Mouse (Mus musculus): ENCODE results near the gene Tmsb15b1. TPM values are rescaled to one million over a fixed set of nuclear protein-coding genes. Genes with fewer than 3 reads are reported as not detected.
"Not testable (repeated sequence)": the region's sequence is repeated elsewhere in the genome, so short reads cannot be mapped to it uniquely, and the experiment has no call there.

Gene Tmsb15b1
- 13.9 and 18.6 TPM in 2 replicates for total RNA-seq (2017)

DNA sequence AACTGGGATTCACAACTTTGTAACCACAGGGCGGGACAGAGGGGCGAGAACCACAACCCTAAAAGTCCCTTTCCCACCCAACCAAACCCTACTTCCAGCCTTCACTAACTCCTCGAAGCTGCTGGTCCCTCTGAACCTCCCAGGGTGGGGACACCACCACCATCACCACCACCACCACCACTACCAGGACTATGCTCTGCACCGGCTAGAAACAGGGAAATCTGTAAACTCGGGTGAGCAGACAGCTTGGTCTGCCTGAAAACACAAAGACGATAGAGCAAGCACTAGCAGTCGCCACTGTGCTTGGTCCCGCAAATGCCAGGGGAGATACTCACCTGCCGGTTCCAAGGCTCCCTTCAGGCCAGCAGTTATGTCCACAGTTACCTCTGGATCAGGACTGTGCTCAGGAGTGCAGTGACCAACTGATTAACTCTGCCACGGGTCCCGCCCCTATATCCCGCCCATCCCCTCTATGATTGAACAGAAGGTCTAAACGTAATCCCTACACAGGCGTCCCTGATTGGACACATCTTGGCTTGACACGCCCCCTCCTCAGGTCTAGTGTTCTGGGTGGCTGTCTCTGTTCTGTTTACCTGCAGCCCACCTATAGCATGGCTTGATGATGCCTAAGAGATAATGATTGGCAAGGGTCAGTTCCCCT lies at the start of gene Tmsb15b1, which contains the start of gene Tmsb15l:
Gene Tmsb15b1 (minus strand): TSS at position 451 of the 661 bp plus-strand sequence.
Gene Tmsb15l (minus strand): TSS at position 446 of the 661 bp plus-strand sequence.
- ATAC-seq (replicated peaks in 1 of 2; ENCODE audit: insufficient read depth in 1 of 2, low FRiP score in 2 of 2, low TSS enrichment in 1 of 2, low read depth in 1 of 2, poor library complexity in 2 of 2, severe bottlenecking in 2 of 2), result peak; percentile 100

DNA sequence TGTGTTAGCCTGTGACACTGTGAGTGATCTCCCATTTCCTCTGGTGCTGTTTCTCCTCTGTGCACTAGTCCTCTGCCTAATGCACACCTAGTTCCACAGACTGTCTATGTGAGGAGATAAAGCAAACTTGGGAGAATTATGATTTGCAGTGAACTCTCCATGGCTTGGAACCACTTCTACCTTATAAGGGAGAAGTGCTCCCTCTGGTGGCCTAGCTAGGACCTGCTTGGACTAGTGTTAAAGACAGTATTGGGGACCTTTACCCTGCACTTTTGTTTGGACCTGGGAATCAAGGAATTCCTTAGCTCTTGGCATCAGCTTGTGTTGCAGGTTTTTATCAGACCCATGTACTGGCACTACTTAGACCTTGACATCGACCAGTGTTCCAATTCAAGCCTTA lies 42.6 kb upstream of the Tmsb15b1 start:
- ATAC-seq (replicated peaks in 1 of 2; ENCODE audit: insufficient read depth in 1 of 2, low FRiP score in 2 of 2, low TSS enrichment in 1 of 2, low read depth in 1 of 2, poor library complexity in 2 of 2, severe bottlenecking in 2 of 2), result peak; percentile 82 to 86; a peak in 3 of 4 replicates

DNA sequence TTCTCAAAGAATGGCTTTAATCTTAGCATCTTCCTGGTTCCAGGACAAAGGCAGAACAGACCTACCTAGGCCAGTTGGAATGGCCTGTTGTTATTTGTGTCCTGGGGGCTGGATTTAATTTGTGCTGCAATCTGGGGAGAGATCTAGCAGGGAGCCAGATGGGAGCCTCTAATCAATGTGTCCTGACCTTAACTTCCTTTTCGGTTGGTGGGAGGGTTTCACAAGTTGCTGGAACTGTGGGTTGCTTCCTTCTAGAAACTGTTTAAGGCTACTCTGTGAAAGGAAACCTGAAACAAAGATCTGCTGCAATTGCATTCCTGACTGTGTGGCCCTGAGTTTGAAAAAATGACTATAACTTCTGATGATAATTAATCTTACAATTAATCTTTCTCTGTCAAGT lies 41.0 kb upstream of the Tmsb15b1 start:
- no peak for ATAC-seq (replicated peaks in 1 of 2; ENCODE audit: insufficient read depth in 1 of 2, low FRiP score in 2 of 2, low TSS enrichment in 1 of 2, low read depth in 1 of 2, poor library complexity in 2 of 2, severe bottlenecking in 2 of 2)

DNA sequence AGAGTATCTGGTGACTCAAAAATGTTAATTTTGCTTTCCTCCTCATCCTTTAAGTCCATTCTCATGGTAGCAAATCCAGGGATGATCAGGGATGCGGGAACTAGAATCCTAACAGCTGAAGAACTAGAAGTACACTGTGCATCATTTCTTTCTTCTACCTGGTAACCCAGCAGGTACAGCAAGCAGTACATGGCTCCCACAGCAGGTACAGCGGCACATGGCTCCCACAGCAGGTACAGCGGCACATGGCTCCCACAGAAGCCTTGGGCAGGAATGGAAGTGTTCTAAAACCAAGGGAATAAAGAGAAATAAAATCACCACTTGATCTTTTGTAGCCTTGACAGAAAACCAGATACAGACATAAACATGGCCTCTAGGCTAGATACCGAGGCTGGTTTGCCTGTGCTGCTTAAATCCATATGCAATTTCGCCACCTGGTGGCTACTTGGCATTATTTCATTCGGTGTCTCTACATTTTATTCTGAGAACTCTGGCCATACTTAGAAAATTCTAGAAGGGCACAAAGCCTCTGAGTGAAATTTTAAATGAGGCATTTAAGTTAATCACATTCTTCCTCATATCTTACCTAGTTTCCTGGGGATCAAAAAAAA lies 38.5 kb upstream of the Tmsb15b1 start:
- peak; percentile 75 to 89 for ATAC-seq (replicated peaks in 1 of 2; ENCODE audit: insufficient read depth in 1 of 2, low FRiP score in 2 of 2, low TSS enrichment in 1 of 2, low read depth in 1 of 2, poor library complexity in 2 of 2, severe bottlenecking in 2 of 2)

DNA sequence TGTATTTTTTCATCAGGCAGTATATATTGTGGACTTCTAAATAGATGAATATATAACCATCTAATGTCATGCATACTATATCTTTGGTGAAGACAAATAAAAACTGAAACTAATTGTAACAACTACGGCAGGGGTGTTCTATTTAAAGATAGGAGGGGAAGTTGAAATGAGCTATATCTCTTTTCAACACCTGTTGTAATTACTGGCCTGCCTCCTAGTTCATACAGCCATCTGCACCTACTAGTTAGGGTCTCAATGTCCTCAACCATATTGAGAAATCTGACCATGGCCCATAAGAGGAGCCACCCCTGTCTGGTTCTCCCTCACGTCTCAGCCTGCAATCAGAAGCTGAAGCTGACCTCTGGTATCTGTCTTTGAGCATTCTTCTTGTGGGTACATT lies 19.6 kb upstream of the Tmsb15b1 start:
- no peak for ATAC-seq (replicated peaks in 1 of 2; ENCODE audit: insufficient read depth in 1 of 2, low FRiP score in 2 of 2, low TSS enrichment in 1 of 2, low read depth in 1 of 2, poor library complexity in 2 of 2, severe bottlenecking in 2 of 2)

DNA sequence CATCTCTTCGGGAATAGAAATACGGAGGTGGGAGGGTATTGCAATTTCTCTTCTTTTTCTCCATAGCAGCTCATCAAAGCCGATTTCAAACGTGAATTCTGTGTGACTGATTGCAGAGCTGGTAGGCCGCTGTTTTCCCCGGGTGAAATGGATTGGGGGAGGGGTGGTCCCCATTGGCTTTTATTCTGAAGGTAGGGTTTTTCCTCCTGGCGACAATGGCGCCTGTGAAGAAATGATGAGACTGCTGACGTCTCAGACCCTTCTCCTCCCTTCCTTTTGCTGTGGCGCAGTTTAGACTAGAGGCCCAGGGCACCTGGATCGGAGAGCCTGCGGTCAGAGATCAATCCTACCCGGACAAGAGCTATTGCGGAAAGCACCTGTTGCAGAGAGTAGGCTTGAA lies 17.0 kb upstream of the Tmsb15b1 start:
- ATAC-seq (replicated peaks in 1 of 2; ENCODE audit: insufficient read depth in 1 of 2, low FRiP score in 2 of 2, low TSS enrichment in 1 of 2, low read depth in 1 of 2, poor library complexity in 2 of 2, severe bottlenecking in 2 of 2), result no peak

DNA sequence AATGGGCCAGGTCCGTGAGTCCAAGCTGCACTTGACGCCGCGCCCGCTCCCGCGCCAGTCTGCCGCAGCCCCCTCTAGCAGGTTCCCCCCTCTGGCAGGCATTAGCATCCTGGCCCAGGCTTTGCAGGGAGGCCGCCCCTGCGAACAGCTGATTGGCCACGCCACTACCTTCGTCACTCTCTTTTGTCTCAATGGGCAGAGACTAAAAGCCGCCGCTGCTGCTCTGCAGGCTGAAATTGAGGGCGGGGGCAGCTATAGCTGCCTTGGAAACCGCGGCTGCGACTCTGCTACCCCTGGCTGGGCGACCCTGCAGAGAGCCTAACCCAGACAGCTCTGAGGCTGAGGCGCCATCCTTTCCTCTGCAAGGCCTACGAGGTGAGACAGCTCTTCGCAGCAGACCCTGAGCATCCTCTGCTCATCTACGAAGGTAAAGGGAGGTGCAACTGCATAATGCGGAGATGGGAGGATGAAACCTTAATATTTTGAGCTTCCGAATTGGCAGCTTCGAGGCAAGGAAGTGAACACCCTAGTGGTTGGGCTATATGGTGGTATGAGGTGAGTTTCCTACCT lies 16.4 kb upstream of the Tmsb15b1 start, which contains the start of gene Zcchc18:
Gene Zcchc18 (plus strand): TSS at position 178 of the 570 bp plus-strand sequence.
- ATAC-seq (replicated peaks in 1 of 2; ENCODE audit: insufficient read depth in 1 of 2, low FRiP score in 2 of 2, low TSS enrichment in 1 of 2, low read depth in 1 of 2, poor library complexity in 2 of 2, severe bottlenecking in 2 of 2), result peak; percentile 97 to 98

DNA sequence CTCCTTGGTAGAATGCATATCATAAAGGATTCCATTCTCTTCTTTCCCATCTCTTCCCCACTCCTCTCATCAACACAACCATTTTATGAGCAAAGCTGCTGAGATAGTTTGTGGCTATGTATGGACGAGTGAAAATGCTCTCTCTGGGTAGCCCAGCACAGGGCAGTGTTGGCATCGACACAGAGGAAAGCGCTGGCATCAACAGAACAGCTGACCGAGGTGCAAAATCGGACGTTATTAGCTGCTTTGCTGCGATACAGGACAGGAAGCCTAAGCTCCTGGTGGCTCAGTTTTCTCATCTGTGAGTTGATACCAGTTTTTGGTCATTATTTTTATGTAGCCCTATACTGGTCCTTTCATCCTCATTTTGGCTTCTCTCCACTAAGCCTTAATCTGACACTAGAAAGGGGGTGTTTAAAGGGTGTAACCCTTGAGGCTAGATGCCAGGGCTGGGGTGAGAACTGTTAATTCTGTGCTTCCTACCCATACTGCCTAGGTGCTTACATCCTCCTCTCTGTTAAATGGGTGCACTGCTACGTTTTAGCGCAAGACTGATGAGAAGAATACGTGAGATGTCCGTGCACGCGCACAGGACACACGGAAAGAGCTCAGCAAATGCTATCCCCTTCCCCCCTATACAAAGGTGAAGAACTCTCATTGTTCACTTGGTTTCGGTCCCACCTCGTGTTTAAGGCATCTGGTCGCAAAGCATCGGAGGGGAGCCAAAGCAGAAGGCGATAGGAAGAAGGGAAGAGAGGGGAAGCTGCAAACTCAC lies 15.7 kb upstream of the Tmsb15b1 start:
- peak in 1 of 2 experiments; percentile 12; a peak in 1 of 4 replicates for ATAC-seq (replicated peaks in 1 of 2; ENCODE audit: insufficient read depth in 1 of 2, low FRiP score in 2 of 2, low TSS enrichment in 1 of 2, low read depth in 1 of 2, poor library complexity in 2 of 2, severe bottlenecking in 2 of 2)

DNA sequence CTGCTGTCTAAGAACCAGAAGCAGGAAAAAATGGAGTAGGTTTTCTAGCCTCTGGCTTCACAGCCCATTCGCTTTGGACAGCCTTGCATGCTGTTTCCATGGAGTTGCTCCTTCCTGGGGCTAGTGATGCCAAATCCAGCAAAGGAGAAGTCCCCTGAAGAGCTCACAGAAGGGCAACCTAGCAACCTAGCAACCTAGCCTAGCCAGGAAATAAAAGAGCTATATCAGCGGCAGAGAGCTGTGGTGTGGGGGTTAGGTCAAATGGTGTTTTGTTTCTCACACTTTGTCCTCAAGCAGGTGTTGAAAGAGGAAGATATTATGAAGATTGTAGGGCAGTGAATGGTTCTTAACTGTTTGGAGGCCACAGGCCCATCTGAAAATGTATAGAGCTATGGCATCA lies 14.6 kb upstream of the Tmsb15b1 start:
- ATAC-seq (replicated peaks in 1 of 2; ENCODE audit: insufficient read depth in 1 of 2, low FRiP score in 2 of 2, low TSS enrichment in 1 of 2, low read depth in 1 of 2, poor library complexity in 2 of 2, severe bottlenecking in 2 of 2), result peak; percentile 52 to 69

DNA sequence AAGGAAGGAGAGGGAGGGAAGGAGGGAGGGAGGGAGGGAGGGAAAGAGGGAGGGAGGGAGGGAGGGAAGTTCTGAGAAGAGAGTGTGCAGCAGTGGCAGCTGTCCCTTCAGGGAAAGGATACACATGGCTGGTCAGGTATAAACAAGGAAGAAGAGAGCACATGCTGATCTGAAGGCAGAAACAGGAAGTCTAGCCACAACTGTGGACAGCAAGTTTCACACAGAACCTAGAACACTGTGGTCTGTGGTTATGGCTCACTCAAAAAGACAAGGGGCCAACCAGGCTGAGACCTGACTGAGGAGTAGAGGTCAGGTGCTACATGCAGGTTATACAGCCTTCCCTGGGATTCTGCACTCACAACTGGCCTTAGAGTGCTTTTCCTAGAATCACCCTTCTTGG lies 9.4 kb upstream of the Tmsb15b1 start:
- peak; percentile 98 for ATAC-seq (replicated peaks in 1 of 2; ENCODE audit: insufficient read depth in 1 of 2, low FRiP score in 2 of 2, low TSS enrichment in 1 of 2, low read depth in 1 of 2, poor library complexity in 2 of 2, severe bottlenecking in 2 of 2)

DNA sequence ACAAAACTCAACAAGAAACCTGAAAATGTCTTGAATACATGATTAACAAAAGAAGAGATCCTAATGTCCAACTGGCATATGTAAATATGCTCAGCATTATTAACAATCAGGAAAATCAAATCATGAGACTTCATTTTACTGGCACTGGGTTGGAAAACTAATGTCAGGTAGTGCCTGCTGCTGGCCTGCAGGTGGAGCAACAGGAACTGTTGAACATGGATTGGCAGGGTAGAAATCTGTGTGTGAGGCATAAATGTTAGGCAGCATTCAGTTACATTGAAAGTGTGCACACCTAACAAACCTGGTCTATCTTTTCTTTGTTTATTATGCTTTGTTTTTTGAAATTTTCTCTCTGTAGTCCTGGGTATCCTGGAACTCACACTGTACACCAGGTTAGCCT lies 1.9 kb upstream of the Tmsb15b1 start:
- peak; percentile 47 to 59; a peak in 3 of 4 replicates for ATAC-seq (replicated peaks in 1 of 2; ENCODE audit: insufficient read depth in 1 of 2, low FRiP score in 2 of 2, low TSS enrichment in 1 of 2, low read depth in 1 of 2, poor library complexity in 2 of 2, severe bottlenecking in 2 of 2)

DNA sequence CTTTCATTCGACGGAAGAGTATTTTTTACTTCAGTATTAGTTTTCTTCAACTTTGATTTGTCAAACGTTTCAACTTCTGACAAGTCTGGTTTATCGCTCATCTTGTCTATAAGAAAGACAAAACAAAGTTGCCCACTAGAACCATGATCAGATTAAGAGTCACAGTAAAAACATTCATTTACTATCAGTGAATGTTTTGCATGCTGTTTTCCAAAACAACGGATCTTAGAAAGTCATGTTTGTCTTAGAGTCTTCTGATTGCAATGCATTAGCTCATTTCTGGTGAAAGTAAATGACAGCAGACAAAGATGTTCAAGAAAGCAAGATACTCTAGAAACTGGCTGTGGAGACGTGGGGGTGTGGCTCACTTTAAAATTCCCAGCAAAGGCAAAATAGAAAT lies 1.3 kb downstream of the Tmsb15b1 start, which contains the start of gene Tmsb15b2:
Gene Tmsb15b2 (minus strand): TSS at position 101 of the 400 bp plus-strand sequence.
- ATAC-seq (replicated peaks in 1 of 2; ENCODE audit: insufficient read depth in 1 of 2, low FRiP score in 2 of 2, low TSS enrichment in 1 of 2, low read depth in 1 of 2, poor library complexity in 2 of 2, severe bottlenecking in 2 of 2), result not testable (repeated sequence)

DNA sequence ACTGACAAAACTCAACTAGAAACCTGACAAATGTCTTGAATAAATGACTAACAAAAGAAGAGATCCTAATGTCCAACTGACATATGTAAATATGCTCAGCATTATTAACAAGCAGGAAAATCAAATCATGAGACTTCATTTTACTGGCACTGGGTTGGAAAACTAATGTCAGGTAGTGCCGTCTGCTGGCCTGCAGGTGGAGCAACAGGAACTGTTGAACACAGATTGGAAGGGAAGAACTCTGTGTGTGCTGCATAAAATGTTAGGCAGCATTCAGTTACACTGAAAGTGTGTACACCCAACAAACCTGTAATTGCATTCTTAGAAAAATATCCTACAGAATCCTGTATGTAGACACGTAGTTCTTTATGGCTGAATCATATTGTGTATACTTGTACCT lies 17.0 kb downstream of the Tmsb15b1 start:
- ATAC-seq (replicated peaks in 1 of 2; ENCODE audit: insufficient read depth in 1 of 2, low FRiP score in 2 of 2, low TSS enrichment in 1 of 2, low read depth in 1 of 2, poor library complexity in 2 of 2, severe bottlenecking in 2 of 2), result peak; percentile 59 to 66; a peak in 3 of 4 replicates

DNA sequence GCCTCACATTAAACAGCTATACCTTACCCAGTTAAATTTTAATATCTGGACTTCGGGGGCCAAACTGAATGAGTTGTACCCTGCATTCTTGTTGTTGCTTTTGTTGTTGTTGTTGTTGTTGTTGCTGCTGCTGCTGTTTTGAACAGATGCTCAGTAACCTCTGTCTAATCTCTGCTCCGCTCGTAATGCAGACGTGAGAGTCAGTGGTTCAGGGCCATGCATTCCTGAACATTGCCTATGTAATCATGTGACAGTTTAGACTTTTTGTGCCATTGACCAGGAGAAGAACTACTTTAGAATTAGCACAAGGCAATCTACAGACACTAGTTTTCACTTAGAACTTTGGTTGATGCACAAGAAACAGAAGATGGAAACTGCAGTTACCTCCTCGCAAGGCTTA lies 18.4 kb downstream of the Tmsb15b1 start:
- not testable (repeated sequence) for ATAC-seq (replicated peaks in 1 of 2; ENCODE audit: insufficient read depth in 1 of 2, low FRiP score in 2 of 2, low TSS enrichment in 1 of 2, low read depth in 1 of 2, poor library complexity in 2 of 2, severe bottlenecking in 2 of 2)

DNA sequence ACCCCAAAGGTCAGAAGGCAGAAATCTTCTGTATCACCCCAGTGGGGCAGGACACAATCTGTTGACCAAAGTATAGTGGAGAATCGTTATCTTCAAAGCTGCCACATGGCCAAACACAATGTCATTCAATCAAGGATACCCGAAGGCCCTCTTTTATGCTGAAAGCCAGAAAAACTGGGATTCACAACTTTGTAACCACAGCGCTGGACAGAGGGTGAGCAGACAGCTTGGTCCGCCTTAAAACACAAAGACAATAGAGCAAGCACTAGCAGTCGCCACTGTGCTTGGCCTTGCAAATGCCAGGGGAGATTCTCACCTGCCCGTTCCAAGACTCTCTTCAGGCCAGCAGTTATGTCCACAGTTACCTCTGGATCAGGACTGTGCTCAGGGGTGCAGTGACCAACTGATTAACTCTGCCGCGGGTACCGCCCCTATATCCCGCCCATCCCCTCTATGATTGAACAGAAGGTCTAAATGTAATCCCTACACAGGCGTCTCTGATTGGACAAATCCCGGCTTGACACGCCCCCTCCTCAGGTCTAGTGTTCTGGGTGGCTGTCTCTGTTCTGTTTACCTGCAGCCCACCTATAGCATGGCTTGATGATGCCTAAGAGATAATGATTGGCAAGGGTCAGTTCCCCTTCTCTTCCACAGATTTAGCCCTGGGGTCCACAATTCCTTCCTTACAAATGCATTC lies 18.9 kb downstream of the Tmsb15b1 start:
- peak; percentile 95 to 99 for ATAC-seq (replicated peaks in 1 of 2; ENCODE audit: insufficient read depth in 1 of 2, low FRiP score in 2 of 2, low TSS enrichment in 1 of 2, low read depth in 1 of 2, poor library complexity in 2 of 2, severe bottlenecking in 2 of 2)

DNA sequence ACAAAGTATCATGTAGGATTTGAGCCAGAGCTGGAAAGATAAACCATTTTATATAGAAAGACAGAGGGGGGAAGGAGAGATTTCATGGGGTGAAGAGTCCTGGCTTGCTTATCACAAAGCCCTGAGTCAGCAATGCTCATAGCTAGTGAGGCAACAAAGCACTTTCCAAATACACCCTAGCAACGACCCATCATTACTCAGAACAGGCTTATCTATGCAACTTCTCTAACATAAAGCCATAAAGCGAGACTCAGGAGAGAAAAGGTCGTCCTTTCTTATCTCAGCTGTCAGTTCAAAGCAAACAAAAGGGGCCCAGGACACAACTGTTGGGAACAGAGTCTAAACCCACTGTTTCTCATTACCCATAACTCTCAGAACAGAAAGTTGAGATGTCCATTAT lies 38.7 kb downstream of the Tmsb15b1 start:
- ATAC-seq (replicated peaks in 1 of 2; ENCODE audit: insufficient read depth in 1 of 2, low FRiP score in 2 of 2, low TSS enrichment in 1 of 2, low read depth in 1 of 2, poor library complexity in 2 of 2, severe bottlenecking in 2 of 2), result no peak

DNA sequence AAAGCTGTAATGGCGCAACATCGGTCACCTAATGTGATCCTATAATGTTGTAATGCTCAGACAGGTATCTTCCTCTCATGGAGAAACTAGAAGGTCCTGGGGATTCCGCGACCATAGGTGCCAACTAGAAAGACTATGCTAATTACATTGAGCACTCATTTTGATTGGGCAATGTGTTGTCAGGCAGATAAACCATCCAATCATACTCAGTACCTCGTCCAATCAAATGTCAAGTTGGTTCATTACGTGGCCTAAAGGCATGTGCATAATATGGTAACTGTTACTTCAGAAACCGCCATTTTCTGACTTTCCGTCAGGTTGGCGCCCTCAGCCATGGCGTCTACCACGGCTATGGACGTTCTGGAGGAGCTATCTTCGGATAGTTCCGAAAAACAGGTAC lies 49.6 kb downstream of the Tmsb15b1 start, which contains the start of gene H2bfm:
Gene H2bfm (plus strand): TSS at position 295 of the 400 bp plus-strand sequence.
- no peak for ATAC-seq (replicated peaks in 1 of 2; ENCODE audit: insufficient read depth in 1 of 2, low FRiP score in 2 of 2, low TSS enrichment in 1 of 2, low read depth in 1 of 2, poor library complexity in 2 of 2, severe bottlenecking in 2 of 2)
